9 mouse cellular contexts compared by ENCODE assay signal in genomic region chr9:65589091-65589490, GRCm38 (mm10). TPM values are rescaled to one million over a fixed set of nuclear protein-coding genes. Genes with fewer than 3 reads are reported as not detected.
DNase-seq lines count a peak whose midpoint lies in the region; ATAC-seq lines count a peak whose summit lies in the region.
"Had no signal": no experiment of that assay in that cellular context is flagged by ENCODE, and none has a peak within 500 bp of the region (broad histone marks: within the 10 kb centered on the region; RNA-seq: fewer than 3 reads in every experiment).

No protein-coding gene starts in this region.

- no peaks in the 10 kb centered on the region for H3K27me3 ChIP-seq in midbrain, embryonic 10.5 days (ENCODE audit: low read depth, poor library complexity, severe bottlenecking)
- no peaks in the 10 kb centered on the region for H3K27me3 ChIP-seq in midbrain, embryonic 16.5 days (ENCODE audit: control insufficient read depth, insufficient read depth, low read depth, low read length)
- H3K27me3 ChIP-seq in forebrain, embryonic 14.5 days (replicated peaks; ENCODE audit: control insufficient read depth, insufficient read depth, low read length): no peaks in the 10 kb centered on the region
- no peaks in the 10 kb centered on the region for H3K27me3 ChIP-seq in limb, embryonic 12.5 days
- no peaks in the 10 kb centered on the region for H3K27me3 ChIP-seq in stomach, embryonic 15.5 days (replicated peaks)

- H3K27ac ChIP-seq in midbrain, embryonic 10.5 days (replicated peaks): no peak overlapping the region
- no peak overlapping the region for H3K27ac ChIP-seq in midbrain, embryonic 16.5 days (ENCODE audit: low read length)
- H3K27ac ChIP-seq in forebrain, embryonic 14.5 days (ENCODE audit: low read depth, low read length): no peak overlapping the region
- H3K27ac ChIP-seq in limb, embryonic 12.5 days: no peak overlapping the region
- H3K27ac ChIP-seq in stomach, embryonic 15.5 days: no peak overlapping the region

- DNase-seq in midbrain, embryonic 10.5 days (ENCODE audit: low spot score): no peak
- no peak for DNase-seq in forebrain, embryonic 14.5 days (ENCODE audit: low spot score)
- DNase-seq in left cerebral cortex, adult 18-20 months (ENCODE audit: low spot score in 2 of 2): no peak
- DNase-seq: cerebellum, postnatal 25 days; kidney, postnatal 25 days had no signal

- H3K9me3 ChIP-seq in midbrain, embryonic 10.5 days (replicated peaks): no peaks in the 10 kb centered on the region
- no peaks in the 10 kb centered on the region for H3K9me3 ChIP-seq in midbrain, embryonic 16.5 days (replicated peaks; ENCODE audit: control insufficient read depth, low read length, poor library complexity, severe bottlenecking)
- H3K9me3 ChIP-seq in forebrain, embryonic 14.5 days (replicated peaks; ENCODE audit: control insufficient read depth, low read length): no peaks in the 10 kb centered on the region
- H3K9me3 ChIP-seq in limb, embryonic 12.5 days: no peaks in the 10 kb centered on the region
- no peaks in the 10 kb centered on the region for H3K9me3 ChIP-seq in stomach, embryonic 15.5 days

- peaks cover 33% of the 10 kb centered on the region for H3K4me1 ChIP-seq in midbrain, embryonic 10.5 days
- H3K4me1 ChIP-seq in midbrain, embryonic 16.5 days (ENCODE audit: control insufficient read depth, insufficient read depth, low read length): peaks cover 16% of the 10 kb centered on the region
- H3K4me1 ChIP-seq in forebrain, embryonic 14.5 days (ENCODE audit: control insufficient read depth, insufficient read depth, low read length): peaks cover 18% of the 10 kb centered on the region
- peaks cover 23% of the 10 kb centered on the region for H3K4me1 ChIP-seq in limb, embryonic 12.5 days (replicated peaks)
- peaks cover 31% of the 10 kb centered on the region for H3K4me1 ChIP-seq in stomach, embryonic 15.5 days

- peaks cover 51% of the 10 kb centered on the region for H3K36me3 ChIP-seq in midbrain, embryonic 10.5 days
- no peaks in the 10 kb centered on the region for H3K36me3 ChIP-seq in midbrain, embryonic 16.5 days (ENCODE audit: control insufficient read depth, insufficient read depth, low read length)
- peaks cover 18% of the 10 kb centered on the region for H3K36me3 ChIP-seq in forebrain, embryonic 14.5 days (ENCODE audit: control insufficient read depth, insufficient read depth, low read length)
- H3K36me3 ChIP-seq in limb, embryonic 12.5 days: peaks cover 48% of the 10 kb centered on the region
- H3K36me3 ChIP-seq in stomach, embryonic 15.5 days: peaks cover 12% of the 10 kb centered on the region; the same call in 1 of the 2 replicates

- H3K9ac ChIP-seq in midbrain, embryonic 16.5 days (ENCODE audit: low read depth, low read length): no peak overlapping the region
- peak overlapping the region; percentile 64 for H3K9ac ChIP-seq in forebrain, embryonic 14.5 days (ENCODE audit: low read length)
- H3K9ac ChIP-seq in limb, embryonic 12.5 days (replicated peaks): peak overlapping the region; percentile 52; the same call in 1 of the 2 replicates
- H3K9ac ChIP-seq in stomach, embryonic 15.5 days: no peak overlapping the region

- 92% methylated on average over 3 of the region's 3 CpGs for WGBS in midbrain, embryonic 10.5 days
- WGBS in midbrain, embryonic 16.5 days: 92% methylated on average over 3 of the region's 3 CpGs
- WGBS in forebrain, embryonic 14.5 days: 89% methylated on average over 3 of the region's 3 CpGs
- 92% methylated on average over 3 of the region's 3 CpGs for WGBS in limb, embryonic 12.5 days
- 86% methylated on average over 3 of the region's 3 CpGs for WGBS in stomach, embryonic 15.5 days

- peak overlapping the region; percentile 79 for H3K4me3 ChIP-seq in midbrain, embryonic 10.5 days
- no peak overlapping the region for H3K4me3 ChIP-seq in midbrain, embryonic 16.5 days (ENCODE audit: low read depth, low read length)
- H3K4me3 ChIP-seq in forebrain, embryonic 14.5 days (ENCODE audit: low read depth, low read length): peak overlapping the region; percentile 54
- H3K4me3 ChIP-seq in limb, embryonic 12.5 days (replicated peaks): peak overlapping the region; percentile 72
- peak overlapping the region; percentile 63 for H3K4me3 ChIP-seq in stomach, embryonic 15.5 days (replicated peaks)

- H3K4me2 ChIP-seq in midbrain, embryonic 16.5 days (ENCODE audit: low read length): no peak overlapping the region
- peak overlapping the region; percentile 95 for H3K4me2 ChIP-seq in forebrain, embryonic 14.5 days (ENCODE audit: low read length)
- H3K4me2 ChIP-seq in limb, embryonic 12.5 days: peak overlapping the region; percentile 99
- peak overlapping the region; percentile 100 for H3K4me2 ChIP-seq in stomach, embryonic 15.5 days

- no peak for ATAC-seq in midbrain, embryonic 16.5 days
- ATAC-seq in forebrain, embryonic 14.5 days: no peak
- ATAC-seq in limb, embryonic 12.5 days (ENCODE audit: insufficient number of reproducible peaks, insufficient read depth, low FRiP score, low TSS enrichment, low read depth): no peak
- ATAC-seq in stomach, embryonic 15.5 days (ENCODE audit: insufficient read depth, low FRiP score, low read depth): no peak
- no peak for ATAC-seq in granulocyte monocyte progenitor cell, adult 5-6 weeks (replicated peaks; ENCODE audit: poor library complexity, severe bottlenecking)

RNA-seq across cellular contexts. Expression of gene Pif1, which starts 2.1 kb away (rescaled TPM):
- 27.8 and 29.3 TPM in 2 replicates for polyA plus RNA-seq in midbrain, embryonic 10.5 days (2016; fragmentation: Nextera tagmentation; extraction: Ambion mirVana)
- 2.0 and 2.1 TPM in 2 replicates for polyA plus RNA-seq in midbrain, embryonic 16.5 days (2015; fragmentation: Nextera tagmentation; extraction: Ambion mirVana)
- 5.8 and 6.3 TPM in 2 replicates for polyA plus RNA-seq in forebrain, embryonic 14.5 days (2014; fragmentation: Nextera tagmentation; extraction: Ambion mirVana)
- polyA plus RNA-seq in limb, embryonic 12.5 days (2016; fragmentation: Nextera tagmentation; extraction: Ambion mirVana): 21.7 and 22.8 TPM in 2 replicates
- 11.4 and 12.3 TPM in 2 replicates for polyA plus RNA-seq in stomach, embryonic 15.5 days (2015; fragmentation: Nextera tagmentation; extraction: Ambion mirVana)
- total RNA-seq in granulocyte monocyte progenitor cell, adult 5-6 weeks (2014; fragmentation: Nextera tagmentation): 5.3 and 5.4 TPM in 2 replicates
- 8.7 and 13.2 TPM in 2 replicates for total RNA-seq in granulocyte monocyte progenitor cell, adult 5-6 weeks (2017)
- total RNA-seq in left cerebral cortex, adult 18-20 months (2021): under 1 TPM; 0.45 to 0.46 TPM

RNA-seq across cellular contexts. Expression of gene Plekho2, which starts 9.3 kb away (rescaled TPM):
- polyA plus RNA-seq in midbrain, embryonic 10.5 days (2016; fragmentation: Nextera tagmentation; extraction: Ambion mirVana): 13.4 and 13.9 TPM in 2 replicates
- 3.1 and 3.8 TPM in 2 replicates for polyA plus RNA-seq in midbrain, embryonic 16.5 days (2015; fragmentation: Nextera tagmentation; extraction: Ambion mirVana)
- 3.6 and 3.9 TPM in 2 replicates for polyA plus RNA-seq in forebrain, embryonic 14.5 days (2014; fragmentation: Nextera tagmentation; extraction: Ambion mirVana)
- 12.2 and 15.0 TPM in 2 replicates for polyA plus RNA-seq in limb, embryonic 12.5 days (2016; fragmentation: Nextera tagmentation; extraction: Ambion mirVana)
- 17.0 and 18.1 TPM in 2 replicates for polyA plus RNA-seq in stomach, embryonic 15.5 days (2015; fragmentation: Nextera tagmentation; extraction: Ambion mirVana)
- 15.4 and 20.2 TPM in 2 replicates for total RNA-seq in granulocyte monocyte progenitor cell, adult 5-6 weeks (2014; fragmentation: Nextera tagmentation)
- 7.1 and 12.6 TPM in 2 replicates for total RNA-seq in granulocyte monocyte progenitor cell, adult 5-6 weeks (2017)
- total RNA-seq in left cerebral cortex, adult 18-20 months (2021): 10 to 100 TPM; 11.6 to 18.2 TPM

RNA-seq across cellular contexts. Expression of gene Rbpms2, which starts 40.4 kb away (rescaled TPM):
- polyA plus RNA-seq in midbrain, embryonic 10.5 days (2016; fragmentation: Nextera tagmentation; extraction: Ambion mirVana): 33.2 and 39.4 TPM in 2 replicates
- polyA plus RNA-seq in midbrain, embryonic 16.5 days (2015; fragmentation: Nextera tagmentation; extraction: Ambion mirVana): 2.9 TPM in 2 replicates
- 3.8 TPM in 2 replicates for polyA plus RNA-seq in forebrain, embryonic 14.5 days (2014; fragmentation: Nextera tagmentation; extraction: Ambion mirVana)
- polyA plus RNA-seq in limb, embryonic 12.5 days (2016; fragmentation: Nextera tagmentation; extraction: Ambion mirVana): 16.4 and 18.3 TPM in 2 replicates
- 19.3 and 23.2 TPM in 2 replicates for polyA plus RNA-seq in stomach, embryonic 15.5 days (2015; fragmentation: Nextera tagmentation; extraction: Ambion mirVana)
- 7.5 TPM in 1 of 2 replicates, not detected in the other for total RNA-seq in granulocyte monocyte progenitor cell, adult 5-6 weeks (2014; fragmentation: Nextera tagmentation)
- 0.67 TPM in 1 of 2 replicates, not detected in the other for total RNA-seq in granulocyte monocyte progenitor cell, adult 5-6 weeks (2017)
- 1 to 10 TPM; 3.0 to 3.6 TPM for total RNA-seq in left cerebral cortex, adult 18-20 months (2021)

Comparison
In these comparisons a context has a peak if more than half of its experiments do, and no peak if none do; other contexts are left out.
1. H3K9ac ChIP-seq: peak in forebrain, embryonic 14.5 days (single experiment) and limb, embryonic 12.5 days (single experiment); none in midbrain, embryonic 16.5 days (single experiment) and stomach, embryonic 15.5 days (single experiment).